Mouse (Mus musculus) forebrain, embryonic 15.5 days (tissue): ENCODE data around the gene Olfr1359. TPM values are rescaled to one million over a fixed set of nuclear protein-coding genes. Genes with fewer than 3 reads are reported as not detected.
A peak's percentile ranks its signal among the peaks of the same experiment; 100 is the strongest.
"Not testable (repeated sequence)": the region's sequence is repeated elsewhere in the genome, so short reads cannot be mapped to it uniquely, and the experiment has no call there.

Source experiments
- ATAC-seq: fragments of 200-750 bp; cut with Nextera tagmentation; replicated peaks from 2 replicates; pipeline ENCODE4 v1.8.0; 2017; ENCODE audit warnings: mild to moderate bottlenecking, moderate TSS enrichment, moderate library complexity
- H3K27ac ChIP-seq: fragments of 300-500 bp; sonication (generic); replicated peaks from 2 replicates; pipeline ENCODE4 v1.5.1; 2015; ENCODE audit warnings: mild to moderate bottlenecking, inconsistent platforms
- H3K27me3 ChIP-seq: fragments of 300-500 bp; sonication (generic); 2 replicates; pipeline ENCODE4 v1.6.1; 2015; ENCODE audit warnings: inconsistent platforms
- H3K36me3 ChIP-seq: fragments of 300-500 bp; sonication (generic); 2 replicates; pipeline ENCODE4 v1.6.1; 2015; ENCODE audit warnings: mild to moderate bottlenecking, inconsistent platforms
- H3K4me1 ChIP-seq: fragments of 300-500 bp; sonication (generic); 2 replicates; pipeline ENCODE4 v1.6.1; 2015; ENCODE audit warnings: inconsistent platforms
- H3K4me2 ChIP-seq: fragments of 300-500 bp; sonication (generic); replicated peaks from 2 replicates; pipeline ENCODE4 v1.6.1; 2015; ENCODE audit warnings: mild to moderate bottlenecking, inconsistent platforms
- H3K4me3 ChIP-seq: fragments of 300-500 bp; sonication (generic); 2 replicates; pipeline ENCODE4 v1.5.1; 2015; ENCODE audit warnings: mild to moderate bottlenecking, inconsistent platforms
- H3K9ac ChIP-seq: fragments of 300-500 bp; sonication (generic); replicated peaks from 2 replicates; pipeline ENCODE4 v1.6.1; 2015; ENCODE audit warnings: mild to moderate bottlenecking, inconsistent platforms
- H3K9me3 ChIP-seq: fragments of 300-500 bp; sonication (generic); 2 replicates; pipeline ENCODE4 v1.6.1; 2016; ENCODE audit warnings: inconsistent platforms
- WGBS: fragments of 180-500 bp; shearing (Covaris S2); methylation state at CpG from one replicate; pipeline ENCODE4 v1.1.7; 2015; ENCODE audit warnings: mixed read lengths; 5-methylcytosine and 5-hydroxymethylcytosine counted together
- polyA plus RNA-seq: library from polyadenylated mRNA; unstranded; fragments of >200 nt; fragmentation: Nextera tagmentation; extraction: Ambion mirVana; gene quantifications from 2 replicates; pipeline ENCODE4 v1.2.1, GENCODE M21; 2015

The Olfr1359 gene
- polyA plus RNA-seq = not detected in 2 replicates

GRCm38 (mm10) chr13:21697811-21698210 lies at the start of gene Olfr1359:
Olfr1359 (plus strand) TSS chr13:21698111.
- Histone ChIP-seq H3K27ac (no peak within 1 kb of the TSS), H3K36me3 (no peaks in the 10 kb centered on the region), H3K4me1 (no peaks in the 10 kb centered on the region), H3K4me3 (no peak within 1 kb of the TSS), H3K9ac (no peak within 1 kb of the TSS), H3K9me3 (no peaks in the 10 kb centered on the region), H3K27me3 (no peaks in the 10 kb centered on the region), H3K4me2 (no peak within 1 kb of the TSS)
- no peak for ATAC-seq

GRCm38 (mm10) chr13:21663286-21663685 lies 34.6 kb upstream of the Olfr1359 start, which contains the start of gene Olfr1361:
Olfr1361 (minus strand) TSS chr13:21663386.
- Histone ChIP-seq H3K27me3 (no peaks in the 10 kb centered on the region), H3K4me1 (no peaks in the 10 kb centered on the region), H3K4me2 (no peak within 1 kb of the TSS), H3K36me3 (no peaks in the 10 kb centered on the region), H3K27ac (no peak within 1 kb of the TSS), H3K9me3 (no peaks in the 10 kb centered on the region), H3K9ac (no peak within 1 kb of the TSS), H3K4me3 (no peak within 1 kb of the TSS)
- ATAC-seq = no peak
- WGBS = 77% methylated on average over 2 of the region's 2 CpGs

GRCm38 (mm10) chr13:21677305-21677704 lies 20.6 kb upstream of the Olfr1359 start, which contains the start of gene Olfr1360:
Olfr1360 (minus strand) TSS chr13:21677405.
- Histone ChIP-seq H3K4me2 (no peak within 1 kb of the TSS), H3K9me3 (no peaks in the 10 kb centered on the region), H3K4me3 (no peak within 1 kb of the TSS), H3K27ac (no peak within 1 kb of the TSS), H3K36me3 (no peaks in the 10 kb centered on the region), H3K27me3 (no peaks in the 10 kb centered on the region), H3K4me1 (no peaks in the 10 kb centered on the region), H3K9ac (no peak within 1 kb of the TSS)
- no peak for ATAC-seq
- 76% methylated on average over 2 of the region's 2 CpGs for WGBS

DNA sequence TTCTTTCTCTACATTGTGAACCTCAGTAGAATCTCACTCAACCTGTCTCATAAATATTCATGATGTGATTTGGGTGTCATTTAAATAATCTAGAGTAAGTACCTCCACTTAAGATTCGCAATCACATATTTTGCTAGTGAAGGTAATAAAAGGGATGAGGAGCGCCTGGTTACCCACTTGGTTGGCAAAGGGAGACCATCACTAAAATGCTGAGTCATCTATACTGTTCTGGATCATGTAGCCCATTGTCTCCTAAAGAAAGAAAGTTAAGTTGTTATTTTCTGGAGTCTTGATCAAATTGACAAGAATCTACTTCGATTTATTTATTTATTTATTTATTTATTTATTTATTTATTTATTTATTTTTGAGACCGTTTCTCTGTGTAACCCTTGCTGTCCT lies 8.8 kb downstream of the Olfr1359 start:
- Histone ChIP-seq H3K27me3 (no peaks in the 10 kb centered on the region), H3K4me3 (no peak overlapping the region), H3K4me1 (peaks cover 5% of the 10 kb centered on the region), H3K9ac (no peak overlapping the region), H3K36me3 (no peaks in the 10 kb centered on the region), H3K4me2 (no peak overlapping the region), H3K9me3 (no peaks in the 10 kb centered on the region), H3K27ac (no peak overlapping the region)
- WGBS = 71% methylated on average over 4 of the region's 4 CpGs
- no peak for ATAC-seq

DNA sequence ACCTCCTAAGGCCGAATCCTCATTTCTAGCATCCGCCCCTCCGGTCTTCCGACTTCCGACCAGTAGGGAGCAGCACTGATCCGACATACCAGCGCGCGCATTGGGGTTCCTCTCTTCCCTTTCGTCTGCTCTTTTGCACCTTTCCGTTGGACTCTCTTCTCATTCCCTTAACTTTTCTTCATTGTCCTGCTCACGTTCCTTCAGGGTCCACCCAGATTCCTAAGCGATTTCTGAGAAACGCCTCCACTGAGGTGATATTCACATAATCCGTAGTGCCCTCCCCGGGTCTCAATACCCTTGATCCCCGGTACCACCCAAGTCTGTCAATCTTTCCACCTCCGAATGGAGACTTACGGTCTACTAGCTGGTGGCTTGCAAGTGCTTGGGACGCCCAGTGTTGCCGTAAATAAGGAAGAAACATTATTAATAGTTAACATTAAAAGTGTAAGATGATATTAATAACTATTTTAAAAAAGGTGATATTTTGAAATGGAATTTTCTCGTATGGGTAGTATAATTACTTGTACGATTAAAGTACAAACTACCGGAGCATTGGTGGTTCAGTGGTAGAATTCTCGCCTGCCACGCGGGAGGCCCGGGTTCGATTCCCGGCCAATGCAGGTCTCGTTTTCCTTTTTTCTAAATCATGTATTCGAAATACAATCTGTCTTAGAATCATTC lies 12.3 kb downstream of the Olfr1359 start:
- Histone ChIP-seq H3K27me3 (no peaks in the 10 kb centered on the region), H3K4me3 (peak overlapping the region; percentile 77), H3K4me2 (peak overlapping the region; percentile 60), H3K4me1 (peaks cover 9% of the 10 kb centered on the region), H3K36me3 (no peaks in the 10 kb centered on the region), H3K9ac (peak overlapping the region; percentile 57), H3K9me3 (no peaks in the 10 kb centered on the region), H3K27ac (peak overlapping the region; percentile 89)
- 1% methylated on average over 32 of the region's 32 CpGs for WGBS
- ATAC-seq = peak; percentile 84

DNA sequence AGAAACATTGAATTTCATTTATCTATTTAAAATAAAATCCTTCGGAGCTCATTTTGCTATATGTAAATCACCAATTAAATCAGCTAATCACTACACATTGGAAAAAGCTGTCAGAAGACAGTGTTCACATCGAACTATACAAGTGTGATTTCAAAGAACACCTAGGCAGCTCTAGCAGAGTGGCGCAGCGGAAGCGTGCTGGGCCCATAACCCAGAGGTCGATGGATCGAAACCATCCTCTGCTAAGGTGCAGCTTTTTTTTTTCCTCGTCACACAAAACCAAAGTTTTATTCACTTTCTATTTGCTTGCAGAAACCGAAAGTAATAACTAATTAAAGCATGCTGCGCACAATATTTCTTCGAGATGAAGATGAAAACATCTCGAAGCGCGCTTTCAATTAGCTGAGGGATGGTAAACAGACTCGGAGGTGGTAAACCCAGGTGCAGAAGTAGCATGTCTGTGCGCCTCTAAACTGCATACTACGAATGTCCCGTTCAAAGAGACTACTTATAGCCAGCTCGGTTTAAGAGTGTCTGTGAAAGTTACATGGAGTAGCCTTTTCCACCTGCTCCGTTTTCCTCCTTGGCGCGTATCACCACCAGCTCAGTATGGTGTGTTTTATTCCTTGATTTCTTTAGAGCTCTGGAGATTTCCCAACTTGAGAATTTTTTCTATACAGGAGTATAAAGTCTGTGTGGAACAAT lies 13.1 kb downstream of the Olfr1359 start:
- ATAC-seq = peak; percentile 85
- WGBS = 2% methylated on average over 22 of the region's 22 CpGs
- peak overlapping the region; percentile 60 for H3K4me2 ChIP-seq
- H3K27me3 ChIP-seq = no peaks in the 10 kb centered on the region
- peak overlapping the region; percentile 77 for H3K4me3 ChIP-seq
- peak overlapping the region; percentile 49 for H3K9ac ChIP-seq
- peaks cover 14% of the 10 kb centered on the region for H3K4me1 ChIP-seq
- H3K36me3 ChIP-seq = no peaks in the 10 kb centered on the region
- 0 out of 2 replicates have a peak overlapping the region, but pooled peaks have one; percentile 11 for H3K27ac ChIP-seq
- H3K9me3 ChIP-seq = no peaks in the 10 kb centered on the region

- Histone ChIP-seq H3K4me1 (peaks cover 15% of the 10 kb centered on the region), H3K4me2 (peak overlapping the region; percentile 60), H3K9me3 (no peaks in the 10 kb centered on the region), H3K4me3 (peak overlapping the region; percentile 77), H3K27me3 (no peaks in the 10 kb centered on the region), H3K9ac (no peak overlapping the region; the same call in 1 of the 2 replicates), H3K36me3 (no peaks in the 10 kb centered on the region), H3K27ac (no peak overlapping the region)
- 25% methylated on average over 4 of the region's 4 CpGs for WGBS
- no peak for ATAC-seq
Observed at GRCm38 (mm10) chr13:21711698-21712097, 13.8 kb downstream of the Olfr1359 start.

GRCm38 (mm10) chr13:21714725-21715124 lies 16.8 kb downstream of the Olfr1359 start:
- Histone ChIP-seq H3K9ac (peak overlapping the region; percentile 50), H3K27me3 (no peaks in the 10 kb centered on the region), H3K9me3 (no peaks in the 10 kb centered on the region), H3K27ac (peak overlapping the region; percentile 98), H3K36me3 (no peaks in the 10 kb centered on the region), H3K4me2 (peak overlapping the region; percentile 91), H3K4me3 (peak overlapping the region; percentile 48), H3K4me1 (peaks cover 33% of the 10 kb centered on the region)
- ATAC-seq = no peak
- under 1% methylated on average over 7 of the region's 7 CpGs for WGBS

- Histone ChIP-seq H3K27me3 (no peaks in the 10 kb centered on the region), H3K4me2 (peak overlapping the region; percentile 91), H3K9ac (peak overlapping the region; percentile 50), H3K4me3 (peak overlapping the region; percentile 48), H3K4me1 (peaks cover 36% of the 10 kb centered on the region), H3K9me3 (no peaks in the 10 kb centered on the region), H3K36me3 (no peaks in the 10 kb centered on the region), H3K27ac (peak overlapping the region; percentile 98)
- ATAC-seq = no peak; the same call in 1 of the 2 replicates
- WGBS = under 1% methylated on average over 22 of the region's 22 CpGs
Observed at GRCm38 (mm10) chr13:21715131-21715863, 17.4 kb downstream of the Olfr1359 start.

DNA sequence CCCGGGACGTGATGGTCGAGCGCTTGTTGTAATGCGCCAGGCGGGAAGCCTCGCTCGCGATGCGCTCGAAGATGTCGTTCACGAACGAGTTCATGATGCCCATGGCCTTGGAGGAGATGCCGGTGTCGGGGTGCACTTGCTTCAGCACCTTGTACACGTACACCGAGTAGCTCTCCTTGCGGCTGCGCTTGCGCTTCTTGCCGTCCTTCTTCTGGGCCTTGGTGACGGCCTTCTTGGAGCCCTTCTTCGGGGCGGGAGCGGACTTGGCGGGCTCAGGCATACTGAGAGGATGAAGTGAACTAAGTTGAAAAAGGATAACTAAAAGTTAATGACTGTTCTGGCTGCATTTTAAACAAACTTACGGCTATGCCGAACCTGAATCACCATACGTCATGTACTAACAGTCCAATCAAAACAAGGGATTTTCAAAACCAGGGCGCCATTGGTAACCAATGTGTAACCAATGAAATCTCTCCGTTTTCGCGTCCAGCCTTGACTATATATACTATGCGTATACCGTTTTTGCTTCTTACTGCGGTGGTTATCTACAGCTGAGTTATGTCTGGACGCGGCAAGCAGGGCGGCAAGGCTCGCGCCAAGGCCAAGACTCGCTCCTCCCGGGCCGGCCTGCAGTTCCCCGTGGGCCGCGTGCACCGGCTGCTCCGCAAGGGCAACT lies 18.1 kb downstream of the Olfr1359 start, which contains the start of the genes Hist1h2bl and Hist1h2ai:
Gene Hist1h2bl (minus strand): TSS at position 280 of the 676 bp plus-strand sequence.
Gene Hist1h2ai (plus strand): TSS at position 559 of the 676 bp plus-strand sequence.
- WGBS = under 1% methylated on average over 33 of the region's 50 CpGs
- H3K4me1 ChIP-seq = peaks cover 42% of the 10 kb centered on the region
- not testable (repeated sequence) for H3K27me3 ChIP-seq, H3K9me3 ChIP-seq, H3K36me3 ChIP-seq
- peak within 1 kb of the TSS; percentile 98 for H3K27ac ChIP-seq
- ATAC-seq = peak; percentile 95
- peak within 1 kb of the TSS; percentile 48 for H3K4me3 ChIP-seq
- peak within 1 kb of the TSS; percentile 69 for H3K9ac ChIP-seq
- H3K4me2 ChIP-seq = peak within 1 kb of the TSS; percentile 91

- peak; percentile 2 for ATAC-seq
- Histone ChIP-seq H3K4me1 (peaks cover 41% of the 10 kb centered on the region), H3K4me2 (peak overlapping the region; percentile 91), H3K27ac (peak overlapping the region; percentile 98), H3K4me3 (peak overlapping the region; percentile 48), H3K9ac (peak overlapping the region; percentile 69)
- under 1% methylated on average over 14 of the region's 38 CpGs for WGBS
- H3K9me3 ChIP-seq, H3K27me3 ChIP-seq, H3K36me3 ChIP-seq: not testable (repeated sequence)
Observed at GRCm38 (mm10) chr13:21716540-21717391, 18.9 kb downstream of the Olfr1359 start.
